Mouse (Mus musculus) intestine, embryonic 16.5 days (tissue): Measurements from ENCODE around the gene Adprh. TPM values are rescaled to one million over a fixed set of nuclear protein-coding genes. Genes with fewer than 3 reads are reported as not detected.
A peak's percentile ranks its signal among the peaks of the same experiment; 100 is the strongest.

Experiments used
- ATAC-seq: fragments of 200-750 bp; cut with Nextera tagmentation; 2 replicates; pipeline ENCODE4 v1.8.0; 2017; ENCODE audit warnings: moderate TSS enrichment, moderate library complexity
- H3K27ac ChIP-seq: fragments of 300-500 bp; sonication (generic); 2 replicates; pipeline ENCODE4 v1.5.1; 2014; ENCODE audit warnings: mild to moderate bottlenecking, low read length
- H3K27me3 ChIP-seq: fragments of 300-500 bp; sonication (generic); replicated peaks from 2 replicates; pipeline ENCODE4 v1.6.1; 2014; ENCODE audit warnings: low read length, control low read depth, mixed read lengths; ENCODE audit not compliant: control insufficient read depth, insufficient read depth
- H3K36me3 ChIP-seq: fragments of 300-500 bp; sonication (generic); 2 replicates; pipeline ENCODE4 v1.6.1; 2014; ENCODE audit warnings: low read length, control low read depth; ENCODE audit not compliant: control insufficient read depth, insufficient read depth
- H3K4me1 ChIP-seq: fragments of 300-500 bp; sonication (generic); 2 replicates; pipeline ENCODE4 v1.6.1; 2014; ENCODE audit warnings: low read length, control low read depth, mixed read lengths; ENCODE audit not compliant: control insufficient read depth, insufficient read depth
- H3K4me2 ChIP-seq: fragments of 300-500 bp; sonication (generic); 2 replicates; pipeline ENCODE4 v1.6.1; 2014; ENCODE audit warnings: low read depth, low read length, control low read depth
- H3K4me3 ChIP-seq: fragments of 300-500 bp; sonication (generic); 2 replicates; pipeline ENCODE4 v1.5.1; 2014; ENCODE audit warnings: mild to moderate bottlenecking, low read length
- H3K9ac ChIP-seq: fragments of 300-500 bp; sonication (generic); 2 replicates; pipeline ENCODE4 v1.6.1; 2014; ENCODE audit warnings: low read depth, low read length
- H3K9me3 ChIP-seq: fragments of 300-500 bp; sonication (generic); 2 replicates; pipeline ENCODE4 v1.6.1; 2016; ENCODE audit warnings: low read length, control low read depth; ENCODE audit not compliant: control insufficient read depth
- WGBS: fragments of 180-500 bp; shearing (Covaris S2); extraction: QIAGEN DNeasy Blood & Tissue Kit; methylation state at CpG from one replicate; pipeline ENCODE4 v1.1.7; 2014; 5-methylcytosine and 5-hydroxymethylcytosine counted together
- polyA plus RNA-seq: library from polyadenylated mRNA; unstranded; fragments of >200 nt; fragmentation: Nextera tagmentation; extraction: Ambion mirVana; gene quantifications from 2 replicates; pipeline ENCODE4 v1.2.1, GENCODE M21; 2015

The Adprh gene
- 85.1 and 88.9 TPM in 2 replicates for polyA plus RNA-seq

GRCm38 (mm10) chr16:38452442-38453202 is at the start of gene Adprh:
Gene Adprh, minus strand, starts transcription at chr16:38452703.
- peak within 1 kb of the TSS; percentile 56 for H3K4me2 ChIP-seq
- under 1% methylated on average over 59 of the region's 61 CpGs for WGBS
- peak; percentile 98 for ATAC-seq

GRCm38 (mm10) chr16:38496604-38497140 is 44.2 kb upstream of the Adprh start:
- Histone ChIP-seq H3K9me3 (no peaks in the 10 kb centered on the region), H3K4me1 (no peaks in the 10 kb centered on the region), H3K36me3 (peaks cover 7% of the 10 kb centered on the region; the same call in 1 of the 2 replicates), H3K4me2 (no peak overlapping the region), H3K27me3 (no peaks in the 10 kb centered on the region), H3K4me3 (no peak overlapping the region), H3K9ac (no peak overlapping the region), H3K27ac (no peak overlapping the region)
- 84% methylated on average over 7 of the region's 7 CpGs for WGBS
- ATAC-seq = no peak

More at GRCm38 (mm10) chr16:38452442-38453202, at the start of gene Adprh:
- Histone ChIP-seq H3K4me1 (peaks cover 4% of the 10 kb centered on the region; the same call in 1 of the 2 replicates), H3K9me3 (no peaks in the 10 kb centered on the region), H3K9ac (peak within 1 kb of the TSS; percentile 98), H3K4me3 (peak within 1 kb of the TSS; percentile 85), H3K27ac (peak within 1 kb of the TSS; percentile 96), H3K27me3 (no peaks in the 10 kb centered on the region), H3K36me3 (peaks cover 4% of the 10 kb centered on the region; the same call in 1 of the 2 replicates)

GRCm38 (mm10) chr16:38493890-38494289 is 41.4 kb upstream of the Adprh start:
- H3K4me3 ChIP-seq = no peak overlapping the region
- peaks cover 3% of the 10 kb centered on the region; the same call in 1 of the 2 replicates for H3K36me3 ChIP-seq
- H3K27me3 ChIP-seq = no peaks in the 10 kb centered on the region
- H3K9me3 ChIP-seq = no peaks in the 10 kb centered on the region
- WGBS = 80% methylated on average over 10 of the region's 10 CpGs
- no peak for ATAC-seq
- no peaks in the 10 kb centered on the region for H3K4me1 ChIP-seq
- H3K9ac ChIP-seq = no peak overlapping the region
- no peak overlapping the region for H3K27ac ChIP-seq
- H3K4me2 ChIP-seq = no peak overlapping the region

- Histone ChIP-seq H3K4me2 (no peak overlapping the region), H3K36me3 (peaks cover 3% of the 10 kb centered on the region; the same call in 1 of the 2 replicates), H3K4me1 (no peaks in the 10 kb centered on the region), H3K4me3 (no peak overlapping the region), H3K9me3 (no peaks in the 10 kb centered on the region), H3K9ac (no peak overlapping the region), H3K27ac (no peak overlapping the region), H3K27me3 (no peaks in the 10 kb centered on the region)
- ATAC-seq = no peak
- 80% methylated on average over 3 of the region's 3 CpGs for WGBS
Measured at GRCm38 (mm10) chr16:38492551-38492950, 40.0 kb upstream of the Adprh start.

- Histone ChIP-seq H3K9me3 (no peaks in the 10 kb centered on the region), H3K4me3 (peak overlapping the region; percentile 42), H3K27ac (no peak overlapping the region), H3K27me3 (0 out of 2 replicates have a peak, but pooled peaks cover 5% of the 10 kb centered on the region), H3K9ac (peak overlapping the region; percentile 55), H3K36me3 (no peaks in the 10 kb centered on the region), H3K4me2 (peak overlapping the region; percentile 78), H3K4me1 (peaks cover 2% of the 10 kb centered on the region; the same call in 1 of the 2 replicates)
- WGBS = 22% methylated on average over 41 of the region's 42 CpGs
- ATAC-seq = peak; percentile 68
Measured at GRCm38 (mm10) chr16:38483582-38484309, 31.2 kb upstream of the Adprh start.

- H3K4me3 ChIP-seq = peak overlapping the region; percentile 42
- no peaks in the 10 kb centered on the region for H3K9me3 ChIP-seq
- peak overlapping the region; percentile 55 for H3K9ac ChIP-seq
- H3K36me3 ChIP-seq = no peaks in the 10 kb centered on the region
- H3K27me3 ChIP-seq = 0 out of 2 replicates have a peak, but pooled peaks cover 5% of the 10 kb centered on the region
- ATAC-seq = peak; percentile 55
- H3K4me1 ChIP-seq = peaks cover 2% of the 10 kb centered on the region; the same call in 1 of the 2 replicates
- no peak overlapping the region for H3K27ac ChIP-seq
- peak overlapping the region; percentile 78 for H3K4me2 ChIP-seq
- 18% methylated on average over 32 of the region's 32 CpGs for WGBS
Measured at GRCm38 (mm10) chr16:38482780-38483562, 30.5 kb upstream of the Adprh start.

GRCm38 (mm10) chr16:38481327-38481726 is 28.8 kb upstream of the Adprh start:
- Histone ChIP-seq H3K4me1 (peaks cover 4% of the 10 kb centered on the region; the same call in 1 of the 2 replicates), H3K36me3 (no peaks in the 10 kb centered on the region), H3K9ac (no peak overlapping the region), H3K4me2 (no peak overlapping the region), H3K4me3 (no peak overlapping the region), H3K27ac (no peak overlapping the region), H3K27me3 (0 out of 2 replicates have a peak, but pooled peaks cover 5% of the 10 kb centered on the region), H3K9me3 (no peaks in the 10 kb centered on the region)
- no peak for ATAC-seq
- 78% methylated on average over 4 of the region's 4 CpGs for WGBS

GRCm38 (mm10) chr16:38478296-38478695 is 25.8 kb upstream of the Adprh start:
- ATAC-seq = no peak
- Histone ChIP-seq H3K9me3 (no peaks in the 10 kb centered on the region), H3K27me3 (no peaks in the 10 kb centered on the region), H3K36me3 (no peaks in the 10 kb centered on the region), H3K4me3 (no peak overlapping the region), H3K4me1 (peaks cover 3% of the 10 kb centered on the region; the same call in 1 of the 2 replicates), H3K9ac (no peak overlapping the region), H3K4me2 (no peak overlapping the region), H3K27ac (no peak overlapping the region)
- 94% methylated on average over 3 of the region's 3 CpGs for WGBS
